Mouse (Mus musculus) adrenal gland, adult 8-10 months (tissue): Measurements from ENCODE around the gene Gm16867. TPM values are rescaled to one million over a fixed set of nuclear protein-coding genes. Genes with fewer than 3 reads are reported as not detected.
"Not testable (repeated sequence)": the region's sequence is repeated elsewhere in the genome, so short reads cannot be mapped to it uniquely, and the experiment has no call there.

ENCODE experiments used
- DNase-seq: peaks from one replicate; pipeline ENCODE4 v3.0.0; 2022
- total RNA-seq, 4 experiments: library from RNA; stranded (reverse); gene quantifications; 2 replicates each; pipeline ENCODE4 v1.2.4; 2022

Gene Gm16867
- 10 to 100 TPM; 11.6 to 24.0 (median 13.0) TPM for total RNA-seq

- not testable (repeated sequence) for DNase-seq
Measured at GRCm38 (mm10) chr14:69503174-69503573, at the start of gene Gm16867. Gene Gm16867 (minus strand): TSS chr14:69503362.

GRCm38 (mm10) chr14:69547310-69547709 is 44.1 kb upstream of the Gm16867 start:
- not testable (repeated sequence) for DNase-seq

- not testable (repeated sequence) for DNase-seq
Measured at GRCm38 (mm10) chr14:69545052-69545451, 41.9 kb upstream of the Gm16867 start.

- not testable (repeated sequence) for DNase-seq
Measured at GRCm38 (mm10) chr14:69544033-69544432, 40.9 kb upstream of the Gm16867 start.

GRCm38 (mm10) chr14:69542695-69543094 is 39.5 kb upstream of the Gm16867 start:
- DNase-seq = not testable (repeated sequence)

- not testable (repeated sequence) for DNase-seq
Measured at GRCm38 (mm10) chr14:69540113-69540512, 37.0 kb upstream of the Gm16867 start.

GRCm38 (mm10) chr14:69536539-69536938 is 33.4 kb upstream of the Gm16867 start:
- DNase-seq = not testable (repeated sequence)

- not testable (repeated sequence) for DNase-seq
Measured at GRCm38 (mm10) chr14:69526202-69526601, 23.0 kb upstream of the Gm16867 start.

GRCm38 (mm10) chr14:69523001-69523400 is 19.8 kb upstream of the Gm16867 start:
- not testable (repeated sequence) for DNase-seq

GRCm38 (mm10) chr14:69520810-69521209 is 17.6 kb upstream of the Gm16867 start:
- not testable (repeated sequence) for DNase-seq

GRCm38 (mm10) chr14:69512449-69512848 is 9.3 kb upstream of the Gm16867 start, which contains the start of gene Gm27179:
Gene Gm27179 (minus strand): TSS chr14:69512549.
- not testable (repeated sequence) for DNase-seq

GRCm38 (mm10) chr14:69507000-69507399 is 3.8 kb upstream of the Gm16867 start:
- not testable (repeated sequence) for DNase-seq

- not testable (repeated sequence) for DNase-seq
Measured at GRCm38 (mm10) chr14:69502440-69503150, 567 bp downstream of the Gm16867 start.

- not testable (repeated sequence) for DNase-seq
Measured at GRCm38 (mm10) chr14:69496259-69496658, 6.9 kb downstream of the Gm16867 start.

GRCm38 (mm10) chr14:69494946-69495345 is 8.2 kb downstream of the Gm16867 start:
- DNase-seq = not testable (repeated sequence)

GRCm38 (mm10) chr14:69494522-69494921 is 8.6 kb downstream of the Gm16867 start:
- not testable (repeated sequence) for DNase-seq

GRCm38 (mm10) chr14:69488001-69488400 is 15.2 kb downstream of the Gm16867 start:
- DNase-seq = not testable (repeated sequence)

- DNase-seq = not testable (repeated sequence)
Measured at GRCm38 (mm10) chr14:69485466-69486135, 17.6 kb downstream of the Gm16867 start.

- not testable (repeated sequence) for DNase-seq
Measured at GRCm38 (mm10) chr14:69473941-69474646, 29.1 kb downstream of the Gm16867 start.

- DNase-seq = not testable (repeated sequence)
Measured at GRCm38 (mm10) chr14:69473322-69473721, 29.8 kb downstream of the Gm16867 start.

- not testable (repeated sequence) for DNase-seq
Measured at GRCm38 (mm10) chr14:69470122-69470708, 32.9 kb downstream of the Gm16867 start.
